Comparison of ENCODE assay signal across 13 mouse cellular contexts in genomic region chr16:21362663-21363367, GRCm38 (mm10).
DNase-seq lines count a peak whose midpoint lies in the region; ATAC-seq and TF ChIP-seq lines count a peak whose summit lies in the region.
"Had no signal": no experiment of that assay in that cellular context is flagged by ENCODE, and none has a peak within 500 bp of the region (broad histone marks: within the 10 kb centered on the region; RNA-seq: fewer than 3 reads in every experiment).

No protein-coding gene starts in this region.

- no peak overlapping the region for H3K4me2 ChIP-seq in heart, embryonic 14.5 days (ENCODE audit: low read length)
- no peak overlapping the region for H3K4me2 ChIP-seq in hindbrain, postnatal 0 days (ENCODE audit: low read depth, low read length)
- H3K4me2 ChIP-seq in neural tube, embryonic 14.5 days (ENCODE audit: low read depth, low read length): no peak overlapping the region

- peak overlapping the region; percentile 28 to 57; a peak in 2 of 4 replicates for H3K27ac ChIP-seq in heart, embryonic 14.5 days (replicated peaks in 1 of 2; ENCODE audit: control insufficient read depth in 1 of 2, insufficient read depth in 1 of 2, low read depth in 2 of 2, low read length in 2 of 2)
- peak overlapping the region; percentile 41; the same call in 1 of the 2 replicates for H3K27ac ChIP-seq in hindbrain, postnatal 0 days
- no peak overlapping the region for H3K27ac ChIP-seq in neural tube, embryonic 14.5 days (ENCODE audit: low read depth, low read length)
- H3K27ac ChIP-seq: macrophage had no signal

- no peaks in the 10 kb centered on the region for H3K9me3 ChIP-seq in heart, embryonic 14.5 days (ENCODE audit: control insufficient read depth, low read length)
- no peaks in the 10 kb centered on the region for H3K9me3 ChIP-seq in hindbrain, postnatal 0 days (ENCODE audit: low read length)
- no peaks in the 10 kb centered on the region for H3K9me3 ChIP-seq in neural tube, embryonic 14.5 days (ENCODE audit: control insufficient read depth, low read length)

- intact Hi-C loops in heart, postnatal 14 days (cut with DNase I): no loop called here

- no peak for TF ChIP-seq CTCF in hindbrain, postnatal 0 days (IDR thresholded peaks at IDR 0.05; ENCODE audit: low read depth)

- no peaks in the 10 kb centered on the region for H3K36me3 ChIP-seq in heart, embryonic 14.5 days (ENCODE audit: control insufficient read depth, insufficient read depth, low read length)
- H3K36me3 ChIP-seq in hindbrain, postnatal 0 days (ENCODE audit: insufficient read depth, low read length): no peaks in the 10 kb centered on the region
- no peaks in the 10 kb centered on the region for H3K36me3 ChIP-seq in neural tube, embryonic 14.5 days (ENCODE audit: control insufficient read depth, insufficient read depth, low read length)

- ATAC-seq in heart, embryonic 14.5 days (ENCODE audit: insufficient number of reproducible peaks, insufficient read depth, low FRiP score, low read depth): no peak
- peak; percentile 58; the same call in 1 of the 2 replicates for ATAC-seq in hindbrain, postnatal 0 days
- ATAC-seq in neural tube, embryonic 14.5 days (ENCODE audit: low read depth): peak; percentile 71
- ATAC-seq in cerebellum, adult (ENCODE audit: insufficient number of reproducible peaks, low FRiP score, low TSS enrichment): no peak
- ATAC-seq: CD4-positive, CD25-positive, alpha-beta regulatory T cell, adult 4 months had no signal

- peaks cover 33 to 47% of the 10 kb centered on the region in 2 experiments for H3K4me1 ChIP-seq in heart, embryonic 14.5 days (ENCODE audit: control insufficient read depth in 2 of 2, insufficient read depth in 2 of 2, low read length in 2 of 2)
- H3K4me1 ChIP-seq in hindbrain, postnatal 0 days (ENCODE audit: insufficient read depth, low read length): no peaks in the 10 kb centered on the region
- H3K4me1 ChIP-seq in neural tube, embryonic 14.5 days (ENCODE audit: control insufficient read depth, insufficient read depth, low read length): no peaks in the 10 kb centered on the region

- H3K4me3 ChIP-seq in heart, embryonic 14.5 days (ENCODE audit: control insufficient read depth in 1 of 2, insufficient read depth in 1 of 2, low read depth in 1 of 2, low read length in 2 of 2): no peak overlapping the region
- no peak overlapping the region for H3K4me3 ChIP-seq in hindbrain, postnatal 0 days (ENCODE audit: low read length)
- no peak overlapping the region for H3K4me3 ChIP-seq in neural tube, embryonic 14.5 days (ENCODE audit: low read depth, low read length)
- H3K4me3 ChIP-seq: erythroblast, embryonic 14.5 days had no signal

- DNase-seq in heart, postnatal 14 days: no peak
- peak; percentile 39 for DNase-seq in embryo, embryonic 11 days
- peak; percentile 25 for DNase-seq in hindbrain, postnatal 0 days (ENCODE audit: low spot score)
- DNase-seq in kidney, postnatal 36 days: no peak
- no peak for DNase-seq in B cell, adult 2 months
- DNase-seq: gastrocnemius, postnatal 10 days; kidney, adult 2 months had no signal

- 0 out of 2 replicates have a peak, but pooled peaks cover 2% of the 10 kb centered on the region for H3K27me3 ChIP-seq in heart, embryonic 14.5 days (ENCODE audit: control insufficient read depth, insufficient read depth, low read length)
- H3K27me3 ChIP-seq in hindbrain, postnatal 0 days (ENCODE audit: insufficient read depth, low read length): no peaks in the 10 kb centered on the region
- H3K27me3 ChIP-seq in neural tube, embryonic 14.5 days (ENCODE audit: control insufficient read depth, insufficient read depth, low read length): no peaks in the 10 kb centered on the region

- 0 out of 2 replicates have a peak overlapping the region, but pooled peaks have one; percentile 21 for H3K9ac ChIP-seq in heart, embryonic 14.5 days (ENCODE audit: low read length)
- H3K9ac ChIP-seq in hindbrain, postnatal 0 days (replicated peaks; ENCODE audit: low read length): no peak overlapping the region
- H3K9ac ChIP-seq in neural tube, embryonic 14.5 days (replicated peaks; ENCODE audit: low read depth, low read length): no peak overlapping the region; the same call in 1 of the 2 replicates

- WGBS in heart, embryonic 14.5 days: 46% methylated on average over 12 of the region's 12 CpGs
- 45% methylated on average over 12 of the region's 12 CpGs for WGBS in hindbrain, postnatal 0 days
- 27% methylated on average over 12 of the region's 12 CpGs for WGBS in neural tube, embryonic 14.5 days

Comparison
In these comparisons a context has a peak if more than half of its experiments do, and no peak if none do; other contexts are left out.
1. ATAC-seq: peak in hindbrain, postnatal 0 days (single experiment) and neural tube, embryonic 14.5 days (single experiment); none in heart, embryonic 14.5 days (single experiment) and cerebellum, adult (single experiment).
2. DNase-seq: peak in embryo, embryonic 11 days (single experiment) and hindbrain, postnatal 0 days (single experiment); none in heart, postnatal 14 days (0 of 2), kidney, postnatal 36 days (0 of 2) and B cell, adult 2 months (0 of 2).